Mouse (Mus musculus) C3H10T1/2 (cell line): ENCODE data around the gene Mid2. TPM values are rescaled to one million over a fixed set of nuclear protein-coding genes. Genes with fewer than 3 reads are reported as not detected.

ENCODE experiments used
- polyA plus RNA-seq, 2 experiments: library from polyadenylated mRNA; unstranded; fragments of >200 nt; fragmentation: generic; extraction: Trizol; gene quantifications; one replicate each; pipeline ENCODE4 v1.2.1; 2012; ENCODE audit warnings: missing spikeins in 2 of 2

Mid2 gene
- under 1 TPM; 0.06 to 0.94 TPM for polyA plus RNA-seq

GRCm38 (mm10) chrX:140664479-140665241 lies at the start of gene Mid2:
Gene Mid2 (plus strand): TSS chrX:140664599.

GRCm38 (mm10) chrX:140813312-140814006 lies 149.1 kb downstream of the Mid2 start, which contains the start of gene Tex13b:
Gene Tex13b (minus strand): TSS chrX:140813433.

Other genes starting within 250 kb of the Mid2 start
- gene Prps1, start 208.0 kb upstream of the Mid2 start, polyA plus RNA-seq, result 10 to 100 TPM; 13.7 to 22.1 TPM
- gene Tsc22d3, start 63.9 kb upstream of the Mid2 start, polyA plus RNA-seq, result 10 to 100 TPM in 1 of 2 experiments, 1 to 10 TPM in 1; 3.7 to 22.7 TPM
- not detected for gene Tex13b, start 148.8 kb downstream of the Mid2 start, polyA plus RNA-seq
- not detected for gene Vsig1, start 243.0 kb downstream of the Mid2 start, polyA plus RNA-seq